Mouse (Mus musculus) right cerebral cortex, postnatal 25 days (tissue): ENCODE measurements around the gene Actl6b.

Experiments
- DNase-seq: peaks from one replicate; pipeline ENCODE4 v3.0.0; 2022

The Actl6b gene

GRCm38 (mm10) chr5:137565744-137566143 is 12.4 kb downstream of the Actl6b start:
- DNase-seq, result no peak

DNA sequence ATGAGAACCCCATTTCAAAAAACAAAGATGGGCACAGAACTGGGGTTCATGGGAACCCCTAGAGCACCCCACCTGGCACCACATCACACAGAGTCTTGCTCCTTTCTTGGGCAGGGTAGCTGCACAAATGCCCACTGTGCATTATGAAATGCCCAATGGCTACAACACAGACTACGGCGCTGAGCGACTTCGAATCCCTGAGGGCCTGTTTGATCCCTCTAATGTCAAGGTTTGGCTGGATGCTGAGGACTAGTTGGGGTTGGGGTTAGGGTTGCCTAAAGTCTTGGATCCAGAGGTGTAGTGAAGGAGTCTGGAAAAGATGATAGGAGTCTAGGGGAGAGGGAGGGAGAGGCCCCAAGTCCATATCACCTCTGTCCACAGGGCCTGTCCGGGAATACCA is 13.1 kb downstream of the Actl6b start:
- DNase-seq, result no peak

DNA sequence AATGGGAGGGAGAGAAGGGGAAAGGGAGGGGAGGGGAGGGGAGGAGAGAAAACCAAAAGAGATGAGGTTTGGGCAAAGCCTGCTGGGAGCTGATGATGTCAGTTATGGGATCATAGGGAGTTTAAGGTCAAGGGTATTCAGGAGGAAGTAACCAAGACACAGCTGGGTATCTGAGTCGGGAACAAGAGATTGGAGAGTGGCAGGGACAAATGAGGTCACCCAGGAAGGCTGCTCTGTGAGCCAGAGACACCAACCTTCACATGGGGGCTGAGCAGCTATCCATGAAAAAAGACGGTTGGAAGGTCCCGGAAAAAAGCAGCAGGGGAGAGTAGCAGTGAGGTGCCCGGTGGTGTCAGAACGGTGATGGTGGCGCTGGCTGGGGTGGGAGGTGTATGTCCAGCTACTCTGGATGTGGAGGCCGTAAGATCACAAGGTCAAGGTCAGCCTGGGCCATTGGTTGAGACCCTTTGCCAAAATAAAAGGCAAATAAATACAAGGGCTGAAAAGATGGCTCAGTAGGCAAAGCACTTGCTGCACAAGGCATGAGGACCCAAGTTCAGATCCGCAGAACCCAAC is 15.0 kb downstream of the Actl6b start:
- no peak for DNase-seq

- DNase-seq, result no peak
These were observed 15.7 kb downstream of the Actl6b start for GRCm38 (mm10) chr5:137569031-137569430.

GRCm38 (mm10) chr5:137569665-137570064 is 16.3 kb downstream of the Actl6b start, which contains the start of gene Tfr2:
Tfr2 (plus strand) TSS chr5:137569840.
- no peak for DNase-seq

GRCm38 (mm10) chr5:137570181-137570580 is 16.9 kb downstream of the Actl6b start:
- DNase-seq, result no peak

- DNase-seq, result no peak
These were observed 17.6 kb downstream of the Actl6b start for GRCm38 (mm10) chr5:137570691-137571586.

DNA sequence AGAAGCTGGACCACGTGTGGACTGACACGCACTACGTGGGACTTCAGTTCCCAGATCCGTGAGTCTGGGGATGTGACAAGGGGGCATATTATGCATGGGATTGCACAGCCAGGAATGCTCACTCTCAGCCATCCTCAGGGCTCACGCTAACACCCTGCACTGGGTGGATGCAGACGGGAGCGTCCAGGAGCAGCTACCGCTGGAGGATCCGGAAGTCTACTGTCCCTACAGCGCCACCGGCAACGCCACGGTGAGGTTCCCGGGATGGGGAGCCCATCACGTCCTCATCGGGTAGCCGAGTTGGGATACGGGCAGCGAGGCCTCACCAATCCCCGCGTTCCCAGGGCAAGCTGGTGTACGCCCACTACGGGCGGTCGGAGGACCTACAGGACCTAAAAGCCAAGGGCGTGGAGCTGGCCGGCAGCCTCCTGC is 21.2 kb downstream of the Actl6b start:
- DNase-seq, result peak; percentile 69

DNA sequence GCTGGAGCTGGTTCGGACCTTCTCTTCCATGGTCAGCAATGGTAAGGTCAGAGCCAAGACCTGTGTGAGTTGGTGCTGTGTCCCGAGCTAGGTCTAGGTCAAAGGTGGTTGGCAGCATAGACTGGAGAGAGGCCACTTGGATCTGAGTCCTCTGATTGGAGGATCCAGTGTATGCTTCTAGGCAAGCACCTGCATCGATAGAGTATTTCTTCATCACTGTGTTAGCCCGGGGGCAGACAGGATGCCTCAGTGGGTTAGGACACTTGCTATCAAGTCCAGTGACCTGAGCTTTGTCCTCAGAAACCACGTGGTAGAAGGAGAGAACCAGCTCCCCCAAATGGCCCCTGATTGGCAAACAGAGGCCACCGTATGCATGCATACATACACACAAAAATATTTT is 26.9 kb downstream of the Actl6b start:
- DNase-seq, result no peak

DNA sequence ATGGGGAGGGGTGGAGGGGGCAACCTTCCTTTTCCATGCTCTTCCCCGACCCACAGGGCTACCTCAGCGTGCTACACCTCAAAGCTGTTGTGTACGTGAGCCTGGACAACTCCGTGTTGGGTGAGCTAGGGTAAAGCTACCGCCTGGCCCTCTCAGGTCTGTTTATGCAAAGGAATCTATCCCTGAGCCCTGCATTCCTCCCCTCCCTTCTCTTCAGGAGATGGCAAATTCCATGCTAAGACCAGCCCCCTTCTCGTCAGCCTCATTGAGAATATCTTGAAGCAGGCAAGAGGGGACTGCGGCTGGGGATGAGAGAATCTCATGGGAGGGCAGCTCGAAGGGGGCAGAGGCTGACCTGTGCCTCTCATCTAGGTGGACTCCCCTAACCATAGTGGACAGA is 29.4 kb downstream of the Actl6b start:
- no peak for DNase-seq

- peak; percentile 53 for DNase-seq
These were observed 30.4 kb downstream of the Actl6b start for GRCm38 (mm10) chr5:137583670-137584169.

DNA sequence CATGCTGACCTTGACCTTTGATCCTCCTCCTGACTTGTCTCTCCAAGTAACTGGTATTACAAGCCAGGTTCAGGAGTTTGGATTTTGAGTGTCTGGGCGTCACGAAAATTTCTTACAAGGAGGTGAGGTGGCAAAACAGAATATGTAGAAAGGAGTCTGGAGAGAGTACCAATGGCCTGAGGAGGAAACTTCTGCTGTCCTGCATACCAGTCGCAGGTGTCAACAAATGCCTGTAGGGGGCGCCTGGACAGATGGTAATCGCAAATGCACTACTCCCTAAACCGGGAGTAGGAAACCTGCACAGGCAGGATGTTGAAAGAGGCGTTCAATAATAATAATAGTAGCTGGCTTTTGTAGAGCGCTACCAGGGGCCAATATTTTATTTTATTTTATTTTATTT is 31.7 kb downstream of the Actl6b start:
- DNase-seq, result peak; percentile 45

GRCm38 (mm10) chr5:137590507-137590906 is 37.2 kb downstream of the Actl6b start:
- no peak for DNase-seq

DNA sequence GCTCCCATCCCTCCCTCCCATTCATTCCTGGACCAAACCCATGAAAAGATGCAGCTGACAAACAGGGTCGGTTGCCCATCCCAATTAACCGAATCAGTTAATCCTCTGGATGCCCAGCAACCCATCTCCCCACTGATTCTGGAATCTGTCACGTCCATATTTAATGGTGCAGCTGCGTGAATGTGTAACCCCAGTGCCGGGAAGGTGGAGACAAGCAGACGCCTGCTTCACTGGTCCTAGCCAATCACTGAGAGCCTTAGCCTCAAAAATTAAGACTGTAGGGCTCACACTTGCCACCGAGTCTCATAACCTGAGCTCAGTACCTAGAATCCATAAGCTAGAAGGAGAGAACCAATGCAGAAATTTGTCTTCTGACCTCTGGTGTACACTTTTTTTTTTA is 42.6 kb downstream of the Actl6b start:
- no peak for DNase-seq

GRCm38 (mm10) chr5:137596601-137597261 is 43.4 kb downstream of the Actl6b start:
- DNase-seq, result no peak

DNA sequence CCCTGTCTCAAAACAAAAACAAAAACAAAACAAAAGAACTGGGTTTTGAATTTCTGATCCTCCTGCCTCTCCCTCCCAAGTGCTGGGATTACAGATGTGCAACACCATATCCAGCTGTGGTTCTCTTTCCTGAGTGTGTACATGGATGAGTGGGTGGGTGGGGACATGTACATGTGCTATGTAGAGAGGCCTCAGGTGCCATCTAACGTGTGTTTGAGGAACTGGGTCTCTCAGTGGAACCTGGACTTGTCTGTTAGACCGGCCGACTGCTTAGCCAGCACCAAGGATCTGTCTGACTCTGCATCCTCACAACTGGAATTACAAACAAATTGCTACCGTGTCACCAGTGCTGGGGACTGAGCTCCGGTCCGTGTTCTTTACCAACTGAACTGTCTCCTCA is 44.3 kb downstream of the Actl6b start:
- no peak for DNase-seq

DNA sequence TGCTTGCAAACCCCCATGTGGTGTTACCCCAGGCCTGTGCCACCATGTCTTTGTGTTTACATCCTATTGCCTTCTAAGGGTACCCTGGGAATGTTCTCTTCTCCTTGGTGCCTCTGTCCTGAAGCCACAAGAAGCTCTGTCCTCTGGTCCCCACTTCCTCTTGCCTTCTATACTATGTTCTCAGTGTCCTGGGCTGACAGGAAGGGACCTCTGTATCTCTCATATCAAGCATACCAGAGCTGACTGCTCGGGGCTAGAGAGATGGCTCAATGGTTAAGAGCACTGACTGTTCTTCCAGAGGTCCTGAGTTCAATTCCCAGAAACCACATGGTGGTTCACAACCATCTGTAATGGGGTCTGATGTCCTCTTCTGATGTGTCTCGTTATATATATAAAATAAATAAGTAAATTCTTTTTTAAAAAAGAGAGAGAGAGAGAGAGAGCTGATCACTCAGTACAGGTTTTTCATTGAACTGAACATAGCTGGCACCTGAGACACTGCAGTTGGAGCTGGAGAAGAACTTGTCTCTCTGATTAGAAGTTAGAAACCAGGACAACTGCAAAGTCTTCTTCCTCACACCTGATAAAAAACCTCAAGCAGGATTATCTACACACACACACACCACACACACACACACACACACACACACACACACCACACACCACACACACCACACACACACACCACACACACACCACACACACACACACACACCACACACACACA is 44.9 kb downstream of the Actl6b start:
- no peak for DNase-seq

DNA sequence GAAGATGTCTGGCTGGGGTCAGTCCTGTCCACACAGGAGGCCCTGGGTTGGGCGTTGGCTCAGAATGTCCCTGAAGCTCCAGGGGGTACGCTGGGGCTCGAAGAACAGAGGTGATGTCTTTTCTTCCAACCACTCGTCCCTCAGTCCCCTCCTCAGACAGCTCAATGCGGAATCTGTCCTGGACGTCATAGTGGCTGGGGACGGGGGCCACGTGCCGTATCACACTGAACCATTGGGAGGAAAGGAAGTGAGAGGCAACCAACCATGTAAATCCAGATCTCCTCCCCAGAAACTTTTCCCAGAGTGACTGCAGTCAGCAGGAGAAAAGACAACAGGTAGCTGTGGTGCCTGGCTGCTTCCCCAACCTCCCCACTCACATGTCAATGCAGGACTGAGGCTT is 46.3 kb downstream of the Actl6b start:
- no peak for DNase-seq

- no peak for DNase-seq
These were observed 46.9 kb downstream of the Actl6b start for GRCm38 (mm10) chr5:137600281-137600618.

DNA sequence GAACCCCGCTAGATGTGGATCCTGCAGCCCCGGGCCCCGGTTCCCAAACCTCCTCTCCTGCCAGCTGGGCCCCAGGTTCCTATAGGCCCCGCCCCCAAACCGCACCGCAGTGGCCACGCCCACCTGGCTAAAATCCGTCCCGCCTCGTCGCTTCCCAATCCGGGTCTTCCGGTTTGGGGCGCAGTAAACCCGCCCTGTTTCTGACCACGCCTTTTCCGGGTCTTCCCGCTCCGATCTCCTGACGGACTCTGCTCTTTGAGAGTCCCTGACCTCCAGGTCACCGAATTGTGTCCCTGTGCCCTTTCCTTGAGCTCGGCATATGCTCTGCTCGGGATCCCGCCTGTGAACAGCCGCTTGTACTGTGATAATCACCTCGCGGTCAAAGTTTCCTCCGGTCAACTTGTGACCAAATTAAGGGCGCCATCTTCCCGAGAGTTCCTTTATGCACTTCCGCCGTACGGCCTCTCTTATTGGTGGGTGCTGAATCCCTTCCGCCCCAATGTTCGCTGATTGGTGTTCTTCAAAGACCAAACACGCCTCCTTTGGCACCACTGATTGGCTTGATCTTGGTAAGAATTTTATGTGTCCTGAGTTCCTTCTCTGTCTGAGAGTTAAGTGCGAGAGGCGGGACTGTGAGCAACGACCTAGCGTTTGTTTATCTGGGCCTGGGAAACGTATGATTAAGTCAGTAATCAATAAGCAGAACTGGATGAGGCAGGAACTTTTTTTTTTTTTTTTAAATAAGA is 47.5 kb downstream of the Actl6b start, which contains the start of gene Mospd3:
Gene Mospd3 (minus strand): TSS at position 440 of the 746 bp plus-strand sequence.
- DNase-seq, result peak; percentile 95

DNA sequence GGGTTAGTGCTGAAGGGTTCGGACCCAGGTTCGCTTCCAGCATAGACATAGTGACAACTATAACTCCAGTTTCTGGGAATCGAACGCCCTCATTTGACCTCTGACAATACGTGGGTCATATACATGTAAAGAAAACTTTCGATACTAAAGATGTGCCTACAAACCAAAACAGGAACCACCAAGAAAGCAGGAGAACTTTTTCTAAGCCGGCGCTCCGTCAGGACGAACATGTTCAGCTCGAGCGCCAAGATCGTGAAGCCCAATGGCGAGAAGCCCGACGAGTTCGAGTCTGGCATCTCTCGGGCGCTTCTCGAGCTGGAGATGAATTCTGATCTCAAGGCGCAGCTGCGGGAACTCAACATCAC is 48.0 kb downstream of the Actl6b start:
- no peak for DNase-seq
